Mouse (Mus musculus) adrenal gland, adult 10 weeks (tissue): ENCODE data around the gene Gm8653. TPM values are rescaled to one million over a fixed set of nuclear protein-coding genes. Genes with fewer than 3 reads are reported as not detected.

ENCODE experiments used
- polyA plus RNA-seq: library from polyadenylated mRNA; stranded (reverse); fragments of 350-450 nt; fragmentation: Illumina TruSeq; extraction: RNeasy Lipid Tissue Mini Kit (QIAGEN cat#74804); gene quantifications from one replicate; pipeline ENCODE4 v1.2.3, GENCODE M21; 2014; ENCODE audit warnings: low read depth, low replicate concordance

The Gm8653 gene
- not detected for polyA plus RNA-seq

DNA sequence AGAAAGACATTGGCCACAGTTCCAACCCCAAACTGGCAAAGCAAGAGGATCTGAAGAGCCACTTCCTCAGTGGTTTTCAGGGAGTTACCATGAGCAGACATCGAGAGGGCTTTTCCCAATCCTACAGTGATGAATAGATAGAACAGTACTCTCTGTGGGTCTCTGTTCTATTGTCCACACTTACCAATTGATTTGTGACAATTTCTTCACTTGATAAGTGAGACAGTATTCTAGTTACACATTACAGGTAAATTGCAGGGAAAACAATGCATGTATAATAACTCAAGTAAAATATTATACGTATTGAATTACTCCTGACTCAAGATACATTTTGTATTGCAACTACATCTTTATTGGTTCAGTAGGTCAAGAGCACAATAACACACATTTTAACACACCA lies at the start of gene Gm8653:
Gene Gm8653 (minus strand): TSS at position 101 of the 400 bp plus-strand sequence.

DNA sequence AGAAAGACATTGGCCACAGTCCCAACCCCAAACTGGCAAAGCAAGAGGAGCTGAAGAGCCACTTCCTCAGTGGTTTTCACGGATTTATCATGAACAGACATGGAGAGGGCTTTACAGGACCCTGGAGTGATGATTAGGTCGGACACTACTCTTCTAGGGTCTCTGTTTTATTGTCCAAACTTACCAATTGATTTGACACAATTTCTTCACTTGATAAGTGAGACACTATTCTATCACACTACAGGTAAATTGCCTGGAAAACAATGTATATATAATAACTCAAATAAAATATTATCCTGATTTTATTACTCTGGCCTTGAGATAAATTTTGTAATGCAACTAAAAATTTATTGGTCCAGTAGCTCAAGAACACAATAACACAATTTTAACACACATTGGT lies 28.3 kb upstream of the Gm8653 start, which contains the start of gene Gm8453:
Gene Gm8453 (minus strand): TSS at position 101 of the 400 bp plus-strand sequence.

DNA sequence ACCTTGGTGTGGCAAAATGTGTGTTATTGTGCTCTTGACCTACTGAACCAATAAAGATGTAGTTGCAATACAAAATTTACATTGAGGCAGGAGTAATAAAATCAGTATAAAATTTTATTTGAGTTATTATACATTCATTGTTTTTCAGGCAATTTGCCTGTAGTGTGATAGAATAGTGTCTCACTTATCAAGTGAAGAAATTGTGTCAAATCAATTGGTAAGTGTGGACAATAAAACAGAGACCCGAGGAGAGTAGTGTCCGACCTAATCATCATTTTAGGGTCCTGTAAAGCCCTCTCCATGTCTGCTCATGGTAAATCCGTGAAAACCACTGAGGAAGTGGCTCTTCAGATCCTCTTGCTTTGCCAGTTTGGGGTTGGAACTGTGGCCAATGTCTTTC lies 12.0 kb downstream of the Gm8653 start, which contains the start of gene Vmn1r143:
Gene Vmn1r143 (plus strand): TSS at position 301 of the 400 bp plus-strand sequence.

DNA sequence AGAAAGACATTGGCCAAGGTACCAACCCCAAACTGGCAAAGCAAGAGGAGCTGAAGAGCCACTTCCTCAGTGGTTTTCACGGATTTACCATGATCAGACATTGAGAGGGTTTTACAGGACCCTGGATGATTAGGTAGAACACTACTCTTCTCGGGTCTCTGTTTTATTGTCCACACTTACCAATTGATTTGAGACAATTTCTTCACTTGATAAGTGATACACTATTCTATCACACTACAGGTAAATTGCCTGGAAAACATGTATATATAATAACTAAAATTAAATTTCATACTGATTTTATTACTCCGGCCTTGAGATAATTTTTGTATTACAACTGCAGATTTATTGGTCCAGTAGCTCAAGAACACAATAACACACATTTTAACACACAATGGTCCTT lies 37.1 kb downstream of the Gm8653 start, which contains the start of gene Vmn1r142:
Gene Vmn1r142 (minus strand): TSS at position 101 of the 400 bp plus-strand sequence.

Other genes with a start within 250 kb of the Gm8653 start
- not detected for gene Vmn1r137, start 206.7 kb downstream of the Gm8653 start, polyA plus RNA-seq
- not detected for gene Vmn1r138, start 172.4 kb downstream of the Gm8653 start, polyA plus RNA-seq
- not detected for gene Gm6176, start 145.0 kb downstream of the Gm8653 start, polyA plus RNA-seq
- not detected for gene Vmn1r139, start 132.2 kb downstream of the Gm8653 start, polyA plus RNA-seq
- not detected for gene Gm16451, start 83.0 kb downstream of the Gm8653 start, polyA plus RNA-seq
- gene Gm10666, start 66.5 kb downstream of the Gm8653 start, polyA plus RNA-seq: not detected
- not detected for gene Vmn1r142, start 37.2 kb downstream of the Gm8653 start, polyA plus RNA-seq
- gene Vmn1r143, start 11.9 kb downstream of the Gm8653 start, polyA plus RNA-seq: not detected
- not detected for gene Gm8453, start 28.2 kb upstream of the Gm8653 start, polyA plus RNA-seq
- gene Gm4187, start 128.5 kb upstream of the Gm8653 start, polyA plus RNA-seq: not detected
- gene Gm8660, start 169.8 kb upstream of the Gm8653 start, polyA plus RNA-seq: not detected
- gene Vmn1r148, start 212.3 kb upstream of the Gm8653 start, polyA plus RNA-seq: not detected
- not detected for gene Vmn1r149, start 237.0 kb upstream of the Gm8653 start, polyA plus RNA-seq